ENCODE assay signal across 9 mouse cellular contexts in the genomic region with DNA sequence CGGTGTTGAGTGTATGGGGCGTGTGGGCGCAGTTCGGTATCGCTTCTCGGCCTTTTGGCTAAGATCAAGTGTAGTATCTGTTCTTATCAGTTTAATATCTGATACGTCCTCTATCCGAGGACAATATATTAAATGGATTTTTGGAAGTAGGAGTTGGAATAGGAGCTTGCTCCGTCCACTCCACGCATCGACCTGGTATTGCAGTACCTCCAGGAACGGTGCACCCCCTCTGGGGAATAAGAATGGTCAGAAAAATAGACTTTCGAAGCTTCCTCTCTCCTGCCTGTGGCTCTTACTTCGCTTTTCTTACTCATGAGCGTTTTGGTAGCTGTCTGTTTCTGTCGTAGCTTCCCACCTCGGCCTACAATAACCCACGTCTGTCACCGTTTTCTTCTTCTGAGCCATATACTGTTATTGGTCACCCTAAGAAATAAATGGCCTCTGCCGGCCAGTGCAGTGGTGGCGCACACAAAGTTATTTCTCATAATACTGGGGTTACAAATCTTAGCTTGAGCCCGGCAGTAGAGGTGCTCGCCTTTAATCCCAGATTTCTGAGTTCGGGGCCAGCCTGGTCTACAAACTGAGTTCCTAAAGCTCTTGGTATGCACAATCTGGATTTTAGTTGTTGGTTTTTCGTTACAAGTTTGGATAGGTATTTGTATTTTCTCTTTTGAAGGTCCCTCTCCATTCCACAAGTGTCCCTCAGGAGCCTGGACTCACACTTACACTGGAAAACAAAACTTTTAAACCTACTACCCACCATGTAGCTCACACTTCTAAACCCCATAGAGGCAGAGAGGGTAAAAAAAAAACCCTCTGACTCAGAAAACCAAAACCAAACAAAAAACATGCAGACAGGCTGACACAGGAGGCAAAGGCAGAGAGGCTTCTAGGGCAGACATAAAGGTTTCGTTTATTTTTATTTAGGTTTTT. TPM values are rescaled to one million over a fixed set of nuclear protein-coding genes. Genes with fewer than 3 reads are reported as not detected.
DNase-seq lines count a peak whose midpoint lies in the region; ATAC-seq and TF ChIP-seq lines count a peak whose summit lies in the region.
"Not testable (repeated sequence)": the region's sequence is repeated elsewhere in the genome, so short reads cannot be mapped to it uniquely, and the experiment has no call there.
"Had no signal": no experiment of that assay in that cellular context is flagged by ENCODE, and none has a peak within 500 bp of the region (broad histone marks: within the 10 kb centered on the region; RNA-seq: fewer than 3 reads in every experiment).

No protein-coding gene starts in this region.

- peaks cover 14% of the 10 kb centered on the region for H3K4me1 ChIP-seq in hindbrain, embryonic 15.5 days (replicated peaks)
- H3K4me1 ChIP-seq in neural tube, embryonic 15.5 days = peaks cover 10% of the 10 kb centered on the region

- H3K9ac ChIP-seq in hindbrain, embryonic 15.5 days = peak overlapping the region; percentile 48
- 0 out of 2 replicates have a peak overlapping the region, but pooled peaks have one; percentile 34 for H3K9ac ChIP-seq in neural tube, embryonic 15.5 days (replicated peaks)

- H3K4me2 ChIP-seq in hindbrain, embryonic 15.5 days = peak overlapping the region; percentile 58
- H3K4me2 ChIP-seq in neural tube, embryonic 15.5 days = peak overlapping the region; percentile 55

- DNase-seq in T-cell, adult 2 months (ENCODE audit: low spot score) = peak; percentile 30
- DNase-seq in cerebellum, postnatal 25 days = peak; percentile 38 to 44
- DNase-seq in forelimb bud, embryonic 11.5 days (ENCODE audit: low read depth, low spot score) = peak; percentile 90
- DNase-seq in left cerebral cortex, adult 2 months (ENCODE audit: extremely low spot score in 1 of 2, low spot score in 2 of 2) = not testable (repeated sequence)
- DNase-seq in lung, postnatal 10 days = peak; percentile 29
- DNase-seq in thymus, postnatal 4 days = peak; percentile 20

- H3K36me3 ChIP-seq in hindbrain, embryonic 15.5 days; neural tube, embryonic 15.5 days: not testable (repeated sequence)

- H3K9me3 ChIP-seq in hindbrain, embryonic 15.5 days; neural tube, embryonic 15.5 days (replicated peaks): not testable (repeated sequence)

- peak overlapping the region; percentile 39 for H3K4me3 ChIP-seq in hindbrain, embryonic 15.5 days
- H3K4me3 ChIP-seq in left cerebral cortex, adult 2 months = not testable (repeated sequence)
- H3K4me3 ChIP-seq in neural tube, embryonic 15.5 days (replicated peaks) = peak overlapping the region; percentile 39; the same call in 1 of the 2 replicates

- H3K27ac ChIP-seq in hindbrain, embryonic 15.5 days (replicated peaks) = peak overlapping the region; percentile 87
- H3K27ac ChIP-seq in left cerebral cortex, adult 2 months = peak overlapping the region; percentile 93
- H3K27ac ChIP-seq in neural tube, embryonic 15.5 days (replicated peaks) = peak overlapping the region; percentile 88

- H3K27me3 ChIP-seq in hindbrain, embryonic 15.5 days; neural tube, embryonic 15.5 days (replicated peaks): not testable (repeated sequence)

- 6% methylated on average over 13 of the region's 26 CpGs for WGBS in hindbrain, embryonic 15.5 days
- 6% methylated on average over 14 of the region's 26 CpGs for WGBS in neural tube, embryonic 15.5 days

- ATAC-seq in hindbrain, embryonic 15.5 days (ENCODE audit: low FRiP score, low read depth) = peak; percentile 88
- ATAC-seq in neural tube, embryonic 15.5 days (ENCODE audit: low FRiP score) = peak; percentile 80

- intact Hi-C loops in left cerebral cortex, adult 2 months (cut with DNase I) = not testable (repeated sequence)

- not testable (repeated sequence) for TF ChIP-seq CTCF in left cerebral cortex, adult 2 months (IDR thresholded peaks at IDR 0.05)

RNA-seq across cellular contexts. Expression of gene Rdm1, which starts 15.0 kb away (rescaled TPM):
- polyA plus RNA-seq in hindbrain, embryonic 15.5 days (2015; fragmentation: Nextera tagmentation; extraction: Ambion mirVana) = 17.9 and 19.8 TPM in 2 replicates
- 1 to 10 TPM; 7.8 to 9.5 TPM for total RNA-seq in left cerebral cortex, adult 2 months (2021)
- 14.1 and 19.8 TPM in 2 replicates for polyA plus RNA-seq in neural tube, embryonic 15.5 days (2015; fragmentation: Nextera tagmentation; extraction: Ambion mirVana)

RNA-seq across cellular contexts. Expression of gene Arl4d, which starts 23.4 kb away (rescaled TPM):
- polyA plus RNA-seq in hindbrain, embryonic 15.5 days (2015; fragmentation: Nextera tagmentation; extraction: Ambion mirVana) = 5.6 and 7.6 TPM in 2 replicates
- total RNA-seq in left cerebral cortex, adult 2 months (2021) = 10 to 100 TPM; 33.5 to 50.4 TPM
- 8.1 and 9.1 TPM in 2 replicates for polyA plus RNA-seq in neural tube, embryonic 15.5 days (2015; fragmentation: Nextera tagmentation; extraction: Ambion mirVana)

RNA-seq across cellular contexts. Expression of gene Gm11634, which starts 42.9 kb away (rescaled TPM):
- polyA plus RNA-seq in hindbrain, embryonic 15.5 days (2015; fragmentation: Nextera tagmentation; extraction: Ambion mirVana) = not detected in 2 replicates
- total RNA-seq in left cerebral cortex, adult 2 months (2021) = not detected
- not detected in 2 replicates for polyA plus RNA-seq in neural tube, embryonic 15.5 days (2015; fragmentation: Nextera tagmentation; extraction: Ambion mirVana)
- total RNA-seq: left cerebral cortex, adult 18-20 months had no signal

RNA-seq across cellular contexts. Expression of gene Tmem106a, which starts 59.9 kb away (rescaled TPM):
- 5.0 and 5.3 TPM in 2 replicates for polyA plus RNA-seq in hindbrain, embryonic 15.5 days (2015; fragmentation: Nextera tagmentation; extraction: Ambion mirVana)
- 1 to 10 TPM; 1.3 to 1.9 TPM for total RNA-seq in left cerebral cortex, adult 2 months (2021)
- polyA plus RNA-seq in neural tube, embryonic 15.5 days (2015; fragmentation: Nextera tagmentation; extraction: Ambion mirVana) = 4.4 and 5.9 TPM in 2 replicates
